Mouse (Mus musculus) c-Kit-negative CD71-positive TER-119-positive erythroid progenitor cells, embryonic 14.5 days (primary cell): ENCODE data around the gene Arhgap18.

Experiments used
- DNase-seq: peaks from one replicate; pipeline ENCODE4 v3.0.0-alpha.2; 2013; ENCODE audit warnings: low read depth, low spot score

Gene Arhgap18

DNA sequence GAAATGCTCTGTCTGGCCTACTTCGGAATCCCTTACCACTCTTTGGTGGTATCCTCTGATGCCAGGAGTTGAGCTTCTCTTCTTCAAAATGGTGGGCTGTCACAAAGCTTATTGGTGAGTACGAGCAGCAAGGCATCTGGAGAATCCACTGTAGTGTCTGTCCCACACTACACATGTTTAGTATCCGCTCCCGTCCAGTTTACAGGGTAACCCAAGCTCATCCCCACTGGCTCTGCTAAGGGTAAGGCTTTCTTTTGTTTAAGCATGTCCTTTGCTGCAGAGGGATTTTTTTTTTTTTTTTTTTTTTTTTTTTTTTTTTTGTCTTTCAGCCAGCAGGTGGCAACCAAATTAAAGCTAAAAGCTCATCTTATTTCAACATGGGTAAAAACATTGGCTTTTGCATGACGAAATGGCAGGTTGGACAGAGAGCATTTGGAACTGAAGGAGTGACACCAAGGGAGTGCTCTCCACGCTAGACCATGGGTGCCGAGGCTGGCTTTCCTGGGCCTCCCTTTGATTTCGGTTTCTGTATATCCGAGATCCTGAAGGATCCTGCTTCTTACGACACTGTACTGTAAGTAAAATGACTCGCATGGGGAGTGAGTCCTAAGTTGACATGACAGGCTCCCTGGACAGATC lies at the start of gene Arhgap18:
TSS of gene Arhgap18 (plus strand) at position 493 of the 639 bp plus-strand sequence.
- no peak for DNase-seq

DNA sequence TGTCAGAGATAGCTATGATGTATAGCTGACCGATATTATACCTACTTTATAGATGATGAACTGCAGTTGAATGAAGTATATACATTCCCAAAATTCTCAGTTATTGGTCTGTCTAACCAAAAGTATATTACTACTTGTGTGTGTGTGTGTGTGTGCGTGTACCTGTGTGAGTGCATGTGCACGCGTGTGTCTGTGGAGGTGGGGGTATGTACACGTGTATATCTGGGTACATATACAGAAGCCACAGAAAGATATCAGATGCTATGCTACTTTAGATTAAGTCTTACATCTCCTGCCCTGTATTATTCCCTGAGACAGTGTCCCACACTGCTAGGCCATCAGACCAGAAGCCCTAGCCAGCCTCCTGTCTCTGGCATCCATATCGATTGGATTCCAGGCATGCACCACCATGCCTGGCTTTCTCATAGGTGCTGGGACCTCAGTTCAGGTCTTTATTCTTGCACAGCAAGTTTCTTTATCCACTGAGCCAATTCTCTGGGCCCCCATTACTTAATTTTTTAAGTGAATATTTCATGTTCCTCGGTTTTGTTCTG lies 42.7 kb upstream of the Arhgap18 start:
- DNase-seq = no peak

DNA sequence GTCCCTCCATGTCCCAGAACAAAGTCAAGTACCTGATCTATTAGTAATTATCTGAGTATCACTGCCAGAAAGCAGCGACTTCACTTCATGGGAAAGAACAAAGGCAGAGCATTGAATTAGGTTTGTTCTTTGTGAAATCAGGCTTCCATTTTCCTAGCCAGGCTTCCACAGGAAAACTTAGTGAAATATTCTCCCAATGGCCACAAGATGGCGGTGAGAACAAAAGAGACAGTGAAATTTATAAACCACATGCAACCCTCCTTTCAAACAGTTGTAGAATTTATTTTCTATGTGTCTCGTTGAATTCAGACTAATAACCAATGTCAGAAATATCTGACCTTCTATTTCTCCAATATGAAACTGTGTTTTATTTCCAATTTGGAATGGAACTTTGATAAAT lies 42.2 kb upstream of the Arhgap18 start:
- no peak for DNase-seq

- DNase-seq = no peak
Observed at GRCm38 (mm10) chr10:26713986-26714385, 39.2 kb upstream of the Arhgap18 start.

- no peak for DNase-seq
Observed at GRCm38 (mm10) chr10:26724704-26725103, 28.5 kb upstream of the Arhgap18 start.

DNA sequence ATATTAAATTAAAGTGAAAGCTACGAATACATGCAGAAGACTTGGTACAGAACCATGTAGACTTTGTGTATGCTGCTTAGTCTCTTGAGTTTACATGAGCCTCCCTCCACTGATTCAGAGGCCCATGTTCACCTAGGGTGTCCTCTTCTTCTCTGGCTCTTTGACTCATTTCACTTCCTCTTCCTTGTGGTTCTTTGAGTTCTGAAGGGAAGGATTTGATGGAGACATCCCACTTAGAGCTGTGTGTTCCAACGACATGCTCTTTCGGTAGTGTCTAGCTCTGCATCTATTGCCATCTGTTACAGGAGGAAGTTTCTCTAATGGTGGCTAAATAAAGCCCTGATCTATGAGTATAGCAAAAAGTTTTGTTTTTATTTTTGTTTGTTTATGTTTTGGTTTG lies 28.0 kb upstream of the Arhgap18 start:
- no peak for DNase-seq

DNA sequence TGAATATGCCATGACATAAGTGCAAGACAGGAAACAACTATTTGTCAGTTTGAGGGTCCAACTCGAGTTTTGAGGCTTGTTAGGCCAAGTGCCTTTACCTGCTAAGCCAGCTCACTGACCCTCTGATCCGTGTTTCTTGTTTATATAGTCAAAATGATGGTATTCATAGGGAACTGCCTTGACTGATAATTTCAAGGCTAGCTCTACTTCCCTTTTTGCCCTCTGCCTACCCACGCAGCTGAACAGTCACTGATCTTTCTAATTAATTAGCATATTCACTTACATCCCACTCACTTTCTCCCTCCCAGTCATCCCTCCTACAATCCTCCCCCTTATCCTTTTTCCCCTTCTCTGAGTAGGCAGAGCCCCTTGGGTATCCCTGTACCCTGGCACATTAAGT lies 2.4 kb upstream of the Arhgap18 start:
- no peak for DNase-seq

GRCm38 (mm10) chr10:26752064-26752928 lies 925 bp upstream of the Arhgap18 start:
- DNase-seq = no peak

GRCm38 (mm10) chr10:26754006-26754405 lies 785 bp downstream of the Arhgap18 start:
- DNase-seq = no peak

DNA sequence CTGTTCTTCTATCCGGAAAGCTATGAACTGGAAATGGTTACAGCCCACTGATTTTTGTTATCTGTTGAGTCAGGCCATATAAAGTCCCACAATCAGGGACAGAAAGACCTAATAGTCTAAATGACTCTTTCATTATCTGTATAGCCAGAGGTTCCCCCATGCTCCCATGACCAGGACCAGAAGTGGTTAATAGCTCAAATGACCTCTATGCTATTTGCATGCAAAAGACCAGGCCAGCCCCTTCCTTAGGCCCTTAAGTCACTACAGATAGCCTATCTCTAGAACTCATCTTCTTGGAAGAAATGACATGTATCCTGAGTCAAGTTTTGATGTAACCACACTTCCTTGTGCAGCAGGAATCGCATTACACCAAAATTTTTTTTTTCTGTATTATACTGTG lies 4.0 kb downstream of the Arhgap18 start:
- no peak for DNase-seq

DNA sequence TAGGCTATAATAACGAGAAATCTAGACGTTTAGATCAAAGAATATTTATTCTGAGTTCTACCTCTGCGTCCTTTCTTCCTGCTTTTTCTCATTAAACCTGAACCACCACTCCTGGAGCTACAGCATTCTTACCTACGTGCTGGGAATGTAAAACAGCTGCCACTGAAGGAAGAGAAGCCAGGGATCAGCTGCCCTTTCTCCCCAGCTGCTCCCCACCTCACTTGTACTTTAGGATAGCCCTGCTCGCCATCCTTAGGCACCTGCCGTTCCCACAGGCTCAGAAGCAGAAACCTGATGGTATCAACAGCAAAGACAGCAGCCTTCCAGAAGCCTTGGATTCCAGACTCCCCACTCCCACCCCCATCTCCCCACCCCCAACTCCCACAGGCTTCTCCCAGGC lies 6.2 kb downstream of the Arhgap18 start:
- no peak for DNase-seq

DNA sequence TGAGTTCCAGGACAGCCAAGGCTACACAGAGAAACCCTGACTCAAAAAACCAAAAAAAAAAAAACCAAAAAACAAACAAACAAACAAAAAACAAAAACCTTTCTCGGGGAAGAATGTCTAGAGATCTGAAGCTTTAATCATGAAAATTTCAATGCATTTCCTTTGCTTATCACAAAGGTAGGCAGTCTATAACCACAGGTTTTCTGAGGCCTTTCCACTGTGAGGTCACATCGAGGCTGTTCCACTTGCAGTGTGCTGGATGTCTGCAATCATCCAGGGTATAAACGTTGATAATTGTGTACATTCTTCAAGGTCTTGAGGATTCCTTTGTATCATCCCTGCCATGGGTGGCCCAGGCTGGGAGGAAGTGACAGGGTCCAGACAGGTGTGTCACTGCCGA lies 7.9 kb downstream of the Arhgap18 start:
- no peak for DNase-seq

DNA sequence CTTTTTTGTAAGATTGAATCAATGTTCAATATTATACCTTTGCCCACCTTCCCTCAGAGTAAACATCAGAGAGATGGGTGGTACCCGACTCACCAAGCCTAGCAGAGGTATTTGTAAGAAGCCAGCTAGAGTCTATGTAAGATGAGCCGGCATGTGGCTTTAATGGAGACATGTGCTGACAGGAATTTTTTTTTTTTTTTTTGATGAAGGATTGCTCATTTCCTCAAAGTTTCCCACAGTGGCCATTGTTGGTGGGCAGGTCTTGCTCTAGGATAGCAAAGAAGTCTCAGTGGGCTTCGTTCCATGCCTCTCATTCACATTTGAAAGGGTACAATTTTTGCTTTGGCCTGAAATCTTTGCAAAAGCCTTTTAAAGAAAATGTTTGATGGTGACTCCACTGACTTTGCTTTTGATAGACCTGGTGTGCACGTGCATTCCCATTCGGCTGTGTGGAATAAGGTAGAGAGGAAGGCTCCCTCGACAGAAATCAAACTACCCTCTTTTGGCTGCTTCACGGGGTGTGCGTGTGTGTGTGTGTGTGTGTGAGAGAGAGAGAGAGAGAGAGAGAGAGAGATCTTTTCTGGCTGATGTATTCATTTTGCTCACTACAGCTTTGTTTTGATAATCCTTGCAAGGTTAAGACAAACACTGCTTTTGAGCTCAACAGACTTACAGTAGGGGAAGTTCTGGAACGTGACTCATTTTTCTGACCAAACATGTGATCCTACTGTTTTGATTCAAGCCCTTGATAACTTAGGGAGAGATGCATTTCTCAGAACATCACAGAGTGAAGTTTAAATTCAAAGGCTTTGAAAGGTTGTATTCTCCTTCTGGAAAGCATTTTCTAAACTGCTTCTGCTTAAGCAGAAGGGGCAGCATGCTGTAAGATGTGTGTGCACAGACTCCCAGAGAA lies 9.0 kb downstream of the Arhgap18 start:
- no peak for DNase-seq

- DNase-seq = no peak
Observed at GRCm38 (mm10) chr10:26767196-26767595, 14.0 kb downstream of the Arhgap18 start.

DNA sequence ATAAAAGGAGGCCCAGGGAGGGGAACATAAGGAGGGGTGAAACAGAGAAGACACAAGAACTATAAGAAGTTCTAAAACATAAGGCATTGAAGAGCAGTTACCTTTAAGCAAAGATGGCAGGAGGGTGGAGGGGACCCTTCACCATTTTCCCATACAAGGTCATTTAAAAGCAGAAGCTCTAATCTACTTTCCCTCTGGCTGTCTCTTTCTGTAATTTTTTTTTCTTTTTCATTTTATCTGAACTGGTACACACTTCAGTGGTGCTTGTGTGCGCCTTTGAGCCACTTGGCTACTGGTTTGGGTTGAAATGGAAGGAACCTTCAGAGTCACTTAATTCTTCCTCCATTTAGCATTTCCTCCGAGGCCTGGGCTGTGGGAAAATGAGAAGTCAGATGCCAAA lies 15.7 kb downstream of the Arhgap18 start:
- no peak for DNase-seq

DNA sequence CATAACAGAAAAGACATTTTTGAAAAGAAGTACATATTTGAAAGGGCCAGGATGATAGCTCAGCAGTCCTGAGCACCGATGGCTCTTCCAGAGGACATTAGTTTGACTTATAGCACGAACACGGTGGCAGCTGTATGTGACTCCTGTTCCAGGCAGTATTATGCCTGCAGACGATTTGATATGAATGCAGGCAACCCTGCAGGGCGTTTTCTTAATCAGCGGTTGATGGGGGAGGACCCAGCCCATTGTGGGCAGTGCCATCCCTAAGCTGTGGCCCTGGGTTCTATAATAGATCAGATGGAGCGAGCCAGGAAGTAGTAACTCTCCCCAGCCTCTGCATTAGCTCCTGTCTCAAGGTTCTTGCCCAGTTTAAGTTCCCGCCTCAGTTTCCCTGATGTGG lies 16.8 kb downstream of the Arhgap18 start:
- DNase-seq = no peak

DNA sequence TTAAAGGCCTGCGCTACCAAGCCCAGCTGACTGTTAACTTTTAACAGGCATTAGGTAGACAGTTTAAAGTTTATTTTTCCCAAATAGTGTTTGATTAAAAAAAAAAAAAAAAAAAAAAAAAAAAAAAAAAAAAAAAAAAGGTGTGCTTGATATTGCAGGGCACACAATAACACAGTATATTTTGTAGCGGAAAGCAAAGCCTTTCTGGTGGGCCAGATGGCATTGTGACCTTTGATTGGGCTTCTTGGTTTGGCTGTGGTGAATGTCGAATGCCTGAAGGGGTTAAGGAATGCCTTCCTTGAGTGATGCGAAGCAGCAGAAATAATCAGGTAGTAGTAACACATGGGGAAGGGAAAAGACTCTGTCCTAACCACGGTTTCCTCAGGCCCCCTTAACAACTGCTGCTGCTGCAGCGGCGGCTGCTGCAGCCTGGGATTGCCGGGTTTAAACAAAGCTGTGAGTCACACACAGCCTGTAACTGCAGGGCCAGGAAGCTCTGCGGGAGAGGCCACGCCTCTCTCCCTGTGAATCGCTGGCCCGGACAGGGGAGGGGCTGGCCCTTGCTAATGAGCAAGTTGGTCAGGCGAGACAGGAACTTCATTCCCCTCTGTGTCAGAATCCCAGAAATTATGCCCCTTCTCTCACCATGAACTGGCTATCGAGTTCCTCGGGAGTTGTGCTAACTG lies 18.9 kb downstream of the Arhgap18 start:
- DNase-seq = peak; percentile 24

GRCm38 (mm10) chr10:26772624-26773540 lies 19.7 kb downstream of the Arhgap18 start:
- DNase-seq = no peak

- DNase-seq = no peak
Observed at GRCm38 (mm10) chr10:26773541-26773940, 20.3 kb downstream of the Arhgap18 start.

GRCm38 (mm10) chr10:26774266-26774665 lies 21.0 kb downstream of the Arhgap18 start:
- DNase-seq = no peak
